Mouse (Mus musculus): ENCODE results near the gene Lpxn. TPM values are rescaled to one million over a fixed set of nuclear protein-coding genes. Genes with fewer than 3 reads are reported as not detected.

The Lpxn gene
- 1.1 TPM in 2 replicates for polyA plus RNA-seq (2012; rRNA removed)

DNA sequence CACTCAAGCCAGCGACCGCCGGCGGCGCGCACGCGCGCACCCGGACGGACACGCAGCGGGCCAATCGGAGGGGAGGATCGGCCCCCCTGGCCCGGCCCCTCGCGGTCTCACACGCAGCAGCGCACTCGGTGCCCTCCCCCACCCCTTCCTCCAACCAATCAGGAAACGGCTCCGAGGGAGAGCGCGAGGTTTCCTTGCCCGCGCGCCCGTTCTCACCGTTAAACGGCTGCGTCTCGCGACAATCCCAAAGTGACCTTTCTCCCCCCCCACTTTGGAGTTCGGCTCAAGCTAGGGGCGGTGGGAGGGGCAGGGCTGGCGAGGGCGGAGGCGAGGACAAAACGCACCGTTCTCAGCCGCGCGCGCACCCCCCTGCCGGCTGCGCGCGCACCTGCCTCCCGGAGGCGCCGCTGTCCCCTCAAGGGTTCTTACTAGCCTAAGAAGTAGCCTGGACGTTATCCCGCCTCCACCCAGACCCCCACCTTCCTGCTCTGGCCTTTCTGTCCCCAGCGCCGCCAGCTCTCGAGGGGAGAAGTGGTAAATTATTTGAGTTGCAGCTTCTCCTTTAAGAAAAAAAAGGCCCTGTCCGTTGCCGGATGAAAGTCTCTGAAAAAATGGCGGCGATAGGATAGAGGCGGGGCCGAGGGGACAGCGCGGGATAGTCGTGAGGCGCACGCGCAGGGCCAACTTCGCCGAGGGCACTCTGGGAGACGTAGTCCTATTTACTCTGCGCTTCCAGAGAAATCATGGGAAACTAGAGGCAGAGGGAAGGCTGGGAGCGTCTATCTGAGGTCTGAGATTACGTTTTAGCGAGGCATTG lies at the start of gene Lpxn, which contains the start of gene Zfp91:
TSS of gene Lpxn (plus strand) at position 683 of the 817 bp plus-strand sequence.
TSS of gene Zfp91 (minus strand) at position 616 of the 817 bp plus-strand sequence.

GRCm38 (mm10) chr19:12765308-12765707 lies 30.7 kb upstream of the Lpxn start, which contains the start of gene Cntf:
TSS of gene Cntf (minus strand) at chr19:12765632.

DNA sequence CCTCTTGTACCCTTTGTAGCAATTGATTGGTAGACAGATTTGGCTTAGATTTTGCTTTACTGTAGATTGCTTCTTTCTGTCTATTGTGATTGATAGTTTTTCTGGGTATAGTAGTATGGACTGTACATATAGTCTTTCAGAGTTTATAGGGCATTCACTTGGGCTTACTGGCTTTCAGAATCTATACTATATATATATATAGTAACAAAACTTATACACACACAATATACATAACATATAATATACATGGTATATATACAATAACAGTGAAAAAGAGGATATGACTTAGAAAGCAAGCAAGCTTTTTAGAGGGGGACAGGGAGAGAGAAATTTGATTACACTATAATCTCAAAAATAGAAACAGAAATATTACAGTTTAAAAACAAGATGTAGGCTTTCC lies 50.4 kb downstream of the Lpxn start, which contains the start of gene Gm5244:
TSS of gene Gm5244 (plus strand) at position 301 of the 400 bp plus-strand sequence.

DNA sequence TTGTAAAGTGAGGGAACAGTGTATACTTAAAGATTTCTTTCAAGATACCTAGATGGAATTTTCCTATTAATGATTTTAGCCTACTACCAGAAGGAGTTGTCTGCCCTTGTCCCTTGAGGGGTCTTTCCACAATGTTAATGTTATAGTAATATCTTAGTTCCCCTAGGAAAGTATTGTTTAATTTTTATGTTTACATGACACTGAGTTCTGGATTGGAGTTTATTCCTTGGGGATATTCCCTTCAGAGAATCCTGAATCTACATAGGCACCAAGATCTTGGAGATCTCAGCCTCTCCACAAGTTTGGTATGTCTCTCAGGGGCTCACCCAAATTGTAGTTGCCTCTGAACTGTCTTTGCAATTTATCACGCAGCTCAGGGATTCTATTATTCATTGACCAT lies 61.0 kb downstream of the Lpxn start, which contains the start of gene Olfr1444:
TSS of gene Olfr1444 (plus strand) at position 301 of the 400 bp plus-strand sequence.

Other genes with a start within 250 kb of the Lpxn start
- gene Gm4952, start 196.2 kb upstream of the Lpxn start, polyA plus RNA-seq (2012; rRNA removed), result 0.17 and 0.25 TPM in 2 replicates
- gene Glyat, start 162.9 kb upstream of the Lpxn start, polyA plus RNA-seq (2012; rRNA removed), result not detected in 2 replicates
- gene Olfr1442, start 125.8 kb upstream of the Lpxn start, polyA plus RNA-seq (2012; rRNA removed), result not detected in 2 replicates
- not detected in 2 replicates for gene Olfr1443, start 118.1 kb upstream of the Lpxn start, polyA plus RNA-seq (2012; rRNA removed)
- gene Keg1, start 100.4 kb upstream of the Lpxn start, polyA plus RNA-seq (2012; rRNA removed), result not detected in 2 replicates
- gene Cntf, start 30.6 kb upstream of the Lpxn start, polyA plus RNA-seq (2012; rRNA removed), result 2.0 and 2.3 TPM in 2 replicates
- gene Zfp91, start 67 bp upstream of the Lpxn start, polyA plus RNA-seq (2012; rRNA removed), result 34.7 and 36.6 TPM in 2 replicates
- not detected in 2 replicates for gene Gm5244, start 50.5 kb downstream of the Lpxn start, polyA plus RNA-seq (2012; rRNA removed)
- not detected in 2 replicates for gene Olfr1444, start 61.1 kb downstream of the Lpxn start, polyA plus RNA-seq (2012; rRNA removed)
- not detected in 2 replicates for gene Olfr1445, start 87.7 kb downstream of the Lpxn start, polyA plus RNA-seq (2012; rRNA removed)
- gene Olfr1446, start 97.3 kb downstream of the Lpxn start, polyA plus RNA-seq (2012; rRNA removed), result not detected in 2 replicates
- gene Olfr1447, start 107.5 kb downstream of the Lpxn start, polyA plus RNA-seq (2012; rRNA removed), result not detected in 2 replicates
- gene Olfr1448, start 128.2 kb downstream of the Lpxn start, polyA plus RNA-seq (2012; rRNA removed), result not detected in 2 replicates
- not detected in 2 replicates for gene Olfr1449, start 134.6 kb downstream of the Lpxn start, polyA plus RNA-seq (2012; rRNA removed)
- gene Olfr1450, start 154.1 kb downstream of the Lpxn start, polyA plus RNA-seq (2012; rRNA removed), result not detected in 2 replicates
- not detected in 2 replicates for gene Olfr1451, start 198.8 kb downstream of the Lpxn start, polyA plus RNA-seq (2012; rRNA removed)
- not detected in 2 replicates for gene Olfr1453, start 232.1 kb downstream of the Lpxn start, polyA plus RNA-seq (2012; rRNA removed)

All from central nervous system, embryonic 18 days (tissue).